Mouse (Mus musculus) heart, embryonic 11.5 days (tissue): ENCODE measurements at regions not wholly inside any gene's neighbourhood (a gene's known extent, or its start where the extent isn't known, plus 50 kb on each side); places are given as distances from the start of the nearest gene placed in this dataset.
"Not testable (repeated sequence)": the region's sequence is repeated elsewhere in the genome, so short reads cannot be mapped to it uniquely, and the experiment has no call there.

Source experiments
- ATAC-seq: fragments of 200-750 bp; cut with Nextera tagmentation; replicated peaks from 2 replicates; pipeline ENCODE4 v1.8.0; 2017; ENCODE audit warnings: moderate library complexity; ENCODE audit not compliant: insufficient number of reproducible peaks, low FRiP score, low TSS enrichment
- H3K27ac ChIP-seq: fragments of 300-500 bp; sonication (generic); 2 replicates; pipeline ENCODE4 v1.5.1; 2014; ENCODE audit warnings: mild to moderate bottlenecking, low read depth, low read length
- H3K27me3 ChIP-seq: fragments of 300-500 bp; sonication (generic); 2 replicates; pipeline ENCODE4 v1.6.1; 2014; ENCODE audit warnings: mild to moderate bottlenecking, low read length, mixed read lengths; ENCODE audit not compliant: control insufficient read depth, insufficient read depth
- H3K36me3 ChIP-seq: fragments of 300-500 bp; sonication (generic); 2 replicates; pipeline ENCODE4 v1.6.1; 2014; ENCODE audit warnings: mild to moderate bottlenecking, low read length, moderate library complexity, mixed read lengths; ENCODE audit not compliant: control insufficient read depth, insufficient read depth
- H3K4me1 ChIP-seq: fragments of 300-500 bp; sonication (generic); 2 replicates; pipeline ENCODE4 v1.6.1; 2014; ENCODE audit warnings: low read length; ENCODE audit not compliant: control insufficient read depth, insufficient read depth
- H3K4me2 ChIP-seq: fragments of 300-500 bp; sonication (generic); 2 replicates; pipeline ENCODE4 v1.6.1; 2014; ENCODE audit warnings: mild to moderate bottlenecking, moderate library complexity
- H3K4me3 ChIP-seq: fragments of 300-500 bp; sonication (generic); 2 replicates; pipeline ENCODE4 v1.5.1; 2014; ENCODE audit warnings: low read depth, low read length
- H3K9ac ChIP-seq: fragments of 300-500 bp; sonication (generic); 2 replicates; pipeline ENCODE4 v1.6.1; 2014; ENCODE audit warnings: mild to moderate bottlenecking, low read depth, low read length, moderate library complexity
- H3K9me3 ChIP-seq: fragments of 300-500 bp; sonication (generic); replicated peaks from 2 replicates; pipeline ENCODE4 v1.6.1; 2016; ENCODE audit warnings: low read length; ENCODE audit not compliant: control insufficient read depth
- WGBS: fragments of 180-500 bp; shearing (Covaris S2); extraction: QIAGEN DNeasy Blood & Tissue Kit; methylation state at CpG from one replicate; pipeline ENCODE4 v1.1.7; 2014; ENCODE audit not compliant: insufficient replicate concordance; 5-methylcytosine and 5-hydroxymethylcytosine counted together

GRCm38 (mm10) chr5:3219770-3220169, 121.5 kb upstream of the Cdk6 start:
- no peaks in the 10 kb centered on the region for H3K27me3 ChIP-seq
- no peak overlapping the region for H3K4me3 ChIP-seq
- no peak overlapping the region for H3K9ac ChIP-seq
- H3K4me2 ChIP-seq = no peak overlapping the region
- H3K9me3 ChIP-seq = no peaks in the 10 kb centered on the region
- ATAC-seq = no peak
- no peaks in the 10 kb centered on the region for H3K36me3 ChIP-seq
- no peak overlapping the region for H3K27ac ChIP-seq
- WGBS = 39% methylated on average over 3 of the region's 3 CpGs
- H3K4me1 ChIP-seq = no peaks in the 10 kb centered on the region

GRCm38 (mm10) chr5:3223819-3224218, 117.5 kb upstream of the Cdk6 start:
- not testable (repeated sequence) for H3K4me3 ChIP-seq, H3K27ac ChIP-seq, H3K4me1 ChIP-seq, H3K36me3 ChIP-seq, H3K9ac ChIP-seq, H3K27me3 ChIP-seq, ATAC-seq, H3K9me3 ChIP-seq, H3K4me2 ChIP-seq
- WGBS = 65% methylated on average over 4 of the region's 4 CpGs

- H3K27ac ChIP-seq, H3K36me3 ChIP-seq, H3K4me2 ChIP-seq, H3K27me3 ChIP-seq, ATAC-seq, H3K9ac ChIP-seq, H3K9me3 ChIP-seq, H3K4me1 ChIP-seq, H3K4me3 ChIP-seq: not testable (repeated sequence)
- WGBS = 79% methylated on average over 14 of the region's 14 CpGs
Observed at GRCm38 (mm10) chr5:3224392-3225054, 116.8 kb upstream of the Cdk6 start.

- H3K4me3 ChIP-seq, H3K9me3 ChIP-seq, H3K36me3 ChIP-seq, H3K27ac ChIP-seq, H3K4me2 ChIP-seq, H3K27me3 ChIP-seq, H3K9ac ChIP-seq, H3K4me1 ChIP-seq, ATAC-seq: not testable (repeated sequence)
- 82% methylated on average over 8 of the region's 8 CpGs for WGBS
Observed at GRCm38 (mm10) chr5:3225358-3225757, 115.9 kb upstream of the Cdk6 start.

DNA sequence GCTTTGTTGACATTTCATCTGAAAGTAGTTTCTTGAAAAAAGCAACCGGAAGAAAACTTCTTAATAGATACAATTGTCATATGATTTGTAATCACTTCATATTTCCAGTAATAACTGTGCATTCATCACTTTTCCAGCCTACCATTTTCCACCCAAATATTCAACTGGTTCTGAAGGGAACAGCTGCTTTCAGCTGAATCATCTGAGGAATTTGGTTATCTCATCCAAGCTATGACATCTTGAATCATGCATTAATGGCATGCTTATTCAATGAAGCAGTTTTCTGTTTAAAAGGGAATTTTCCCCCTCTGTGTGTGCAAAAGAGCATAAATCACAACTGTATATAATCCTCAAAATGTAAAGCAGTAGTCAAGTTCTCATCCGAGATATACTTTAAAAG, 97.2 kb upstream of the Cdk6 start:
- not testable (repeated sequence) for H3K9ac ChIP-seq, H3K27ac ChIP-seq, H3K27me3 ChIP-seq, H3K4me1 ChIP-seq, H3K9me3 ChIP-seq, ATAC-seq, H3K4me2 ChIP-seq, H3K4me3 ChIP-seq, H3K36me3 ChIP-seq
- WGBS = 72% methylated on average over 2 of the region's 2 CpGs

- ATAC-seq = no peak
- no peak overlapping the region for H3K27ac ChIP-seq
- H3K4me3 ChIP-seq = no peak overlapping the region
- H3K9me3 ChIP-seq = no peaks in the 10 kb centered on the region
- WGBS = 67% methylated on average over 2 of the region's 2 CpGs
- no peaks in the 10 kb centered on the region for H3K4me1 ChIP-seq
- H3K4me2 ChIP-seq = no peak overlapping the region
- H3K27me3 ChIP-seq = no peaks in the 10 kb centered on the region
- H3K9ac ChIP-seq = no peak overlapping the region
- H3K36me3 ChIP-seq = no peaks in the 10 kb centered on the region
Observed at GRCm38 (mm10) chr5:3247333-3247732, 94.0 kb upstream of the Cdk6 start.

DNA sequence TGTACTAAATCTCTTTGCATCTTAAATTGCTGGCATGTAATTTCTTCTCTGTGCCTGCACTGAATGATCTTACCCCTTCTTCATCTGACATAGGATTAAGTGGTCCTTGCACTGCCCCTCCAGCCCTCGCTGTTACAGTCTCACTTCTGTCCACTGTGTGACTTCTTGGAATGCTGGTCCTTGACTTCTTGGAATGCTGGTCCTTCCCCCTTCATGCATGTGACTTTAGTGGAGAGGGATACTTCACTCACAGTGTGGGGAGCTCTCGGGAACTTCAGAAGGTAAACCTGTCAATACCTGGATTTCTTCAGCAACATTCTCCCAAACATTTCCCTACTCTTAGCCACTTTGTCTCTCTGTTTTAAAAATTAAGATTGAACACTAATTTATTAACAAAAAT, 91.0 kb upstream of the Cdk6 start:
- no peak for ATAC-seq
- H3K27ac ChIP-seq = no peak overlapping the region
- H3K4me1 ChIP-seq = no peaks in the 10 kb centered on the region
- no peak overlapping the region for H3K4me3 ChIP-seq
- 70% methylated on average over 2 of the region's 2 CpGs for WGBS
- no peaks in the 10 kb centered on the region for H3K9me3 ChIP-seq
- H3K4me2 ChIP-seq = no peak overlapping the region
- no peak overlapping the region for H3K9ac ChIP-seq
- H3K27me3 ChIP-seq = no peaks in the 10 kb centered on the region
- H3K36me3 ChIP-seq = no peaks in the 10 kb centered on the region

GRCm38 (mm10) chr5:3260289-3260688, 81.0 kb upstream of the Cdk6 start:
- H3K4me3 ChIP-seq = no peak overlapping the region
- no peaks in the 10 kb centered on the region for H3K27me3 ChIP-seq
- H3K4me2 ChIP-seq = no peak overlapping the region
- H3K36me3 ChIP-seq = no peaks in the 10 kb centered on the region
- no peak overlapping the region for H3K9ac ChIP-seq
- no peaks in the 10 kb centered on the region for H3K9me3 ChIP-seq
- WGBS = 55% methylated on average over 1 of the region's 1 CpGs
- H3K27ac ChIP-seq = no peak overlapping the region
- no peak for ATAC-seq
- H3K4me1 ChIP-seq = no peaks in the 10 kb centered on the region

- WGBS = 66% methylated on average over 8 of the region's 8 CpGs
- not testable (repeated sequence) for ATAC-seq, H3K27ac ChIP-seq, H3K36me3 ChIP-seq, H3K9ac ChIP-seq, H3K4me2 ChIP-seq, H3K4me1 ChIP-seq, H3K4me3 ChIP-seq, H3K9me3 ChIP-seq, H3K27me3 ChIP-seq
Observed at GRCm38 (mm10) chr5:3264988-3265738, 76.1 kb upstream of the Cdk6 start.
